Mouse (Mus musculus): ENCODE results near the gene Pilra. TPM values are rescaled to one million over a fixed set of nuclear protein-coding genes. Genes with fewer than 3 reads are reported as not detected.
"Not testable (repeated sequence)": the region's sequence is repeated elsewhere in the genome, so short reads cannot be mapped to it uniquely, and the experiment has no call there.

Pilra gene
- polyA plus RNA-seq (2014; fragmentation: Nextera tagmentation; extraction: Ambion mirVana), result 1.1 and 1.2 TPM in 2 replicates

DNA sequence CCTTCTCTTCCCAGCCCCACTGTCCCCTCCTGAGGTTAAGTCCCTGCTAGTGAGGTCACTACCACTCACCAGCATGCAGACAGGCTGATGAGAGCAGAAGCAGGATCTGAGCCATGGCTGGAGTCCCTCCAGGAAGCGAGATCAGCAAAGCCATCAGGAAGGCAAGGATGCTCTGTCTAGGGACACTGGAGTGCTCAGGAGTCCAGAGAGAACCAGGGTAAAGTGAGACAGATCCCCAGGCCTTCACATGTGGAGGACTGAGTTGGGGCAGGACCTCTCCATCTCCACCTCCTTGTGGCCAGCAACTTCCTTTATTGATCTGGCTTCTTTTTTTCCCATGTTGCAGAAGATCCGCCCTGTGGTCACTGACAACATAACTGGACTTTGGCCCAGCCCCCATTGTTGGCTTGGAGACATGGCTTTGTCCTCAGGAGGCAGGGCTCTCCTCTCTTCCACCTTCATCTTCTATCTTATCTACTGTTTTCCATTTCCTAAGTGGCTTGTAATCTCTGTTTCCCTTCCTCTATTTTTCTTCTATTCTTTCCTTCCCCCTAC, at the start of gene Pilra:
Gene Pilra (minus strand): TSS at position 316 of the 555 bp plus-strand sequence.
- not testable (repeated sequence) for H3K9ac ChIP-seq (ENCODE audit: low read depth, low read length); H3K4me3 ChIP-seq (ENCODE audit: low read length); H3K9me3 ChIP-seq (ENCODE audit: control insufficient read depth, low read length); H3K27ac ChIP-seq (ENCODE audit: low read depth, low read length); ATAC-seq (ENCODE audit: low FRiP score, low TSS enrichment); H3K27me3 ChIP-seq (ENCODE audit: control insufficient read depth, insufficient read depth, low read length); H3K4me1 ChIP-seq (ENCODE audit: control insufficient read depth, insufficient read depth, low read length); H3K4me2 ChIP-seq (replicated peaks; ENCODE audit: low read depth, low read length); H3K36me3 ChIP-seq (ENCODE audit: control insufficient read depth, insufficient read depth, low read length)
- WGBS, result 73% methylated on average over 1 of the region's 2 CpGs

DNA sequence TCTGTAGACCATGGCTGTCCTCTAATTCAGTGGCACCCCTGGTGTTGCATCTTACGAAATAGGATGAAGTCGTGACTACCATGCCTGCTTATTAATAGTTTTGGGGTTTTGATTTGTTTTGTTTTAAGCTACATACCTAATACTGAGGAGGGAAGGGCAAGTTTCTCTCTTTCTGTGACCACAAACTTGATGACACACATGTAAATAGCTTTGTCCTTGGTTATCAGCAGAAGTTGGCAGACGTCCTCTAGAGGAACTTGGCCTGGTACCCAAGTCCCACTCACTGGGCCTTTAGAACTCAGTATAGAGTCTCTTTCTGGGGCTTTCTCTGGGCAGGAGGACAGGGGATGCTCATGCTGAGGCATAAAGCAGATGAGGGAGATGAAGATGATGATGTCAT, 47.3 kb upstream of the Pilra start:
- H3K4me1 ChIP-seq (ENCODE audit: control insufficient read depth, insufficient read depth, low read length), result no peaks in the 10 kb centered on the region
- no peak for ATAC-seq (ENCODE audit: low FRiP score, low TSS enrichment)
- H3K4me2 ChIP-seq (replicated peaks; ENCODE audit: low read depth, low read length), result no peak overlapping the region
- H3K9me3 ChIP-seq (ENCODE audit: control insufficient read depth, low read length), result no peaks in the 10 kb centered on the region
- WGBS, result 86% methylated on average over 3 of the region's 3 CpGs
- no peak overlapping the region for H3K9ac ChIP-seq (ENCODE audit: low read depth, low read length)
- no peaks in the 10 kb centered on the region for H3K27me3 ChIP-seq (ENCODE audit: control insufficient read depth, insufficient read depth, low read length)
- no peak overlapping the region for H3K4me3 ChIP-seq (ENCODE audit: low read length)
- no peaks in the 10 kb centered on the region for H3K36me3 ChIP-seq (ENCODE audit: control insufficient read depth, insufficient read depth, low read length)
- no peak overlapping the region for H3K27ac ChIP-seq (ENCODE audit: low read depth, low read length)

DNA sequence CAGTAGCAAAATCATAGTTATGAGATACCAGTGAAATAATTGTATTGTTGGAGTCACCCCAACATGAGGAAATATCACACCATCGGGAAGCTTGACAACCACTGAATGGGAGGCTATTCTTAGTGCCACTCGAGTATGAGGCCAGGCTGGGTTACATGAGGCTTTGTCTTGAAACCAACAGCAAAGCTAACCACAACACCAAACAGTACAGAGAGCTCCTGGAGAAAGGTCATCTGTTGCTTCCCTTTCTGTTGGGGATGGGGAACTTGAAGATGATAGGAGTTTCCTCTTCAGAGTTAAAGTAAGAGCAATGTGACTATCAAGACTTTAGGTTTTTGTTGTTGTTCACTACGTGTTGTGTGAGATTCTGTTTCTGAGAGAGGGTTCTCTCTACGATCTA, 46.8 kb upstream of the Pilra start:
- Histone ChIP-seq H3K4me1 (ENCODE audit: control insufficient read depth, insufficient read depth, low read length) (no peaks in the 10 kb centered on the region), H3K9me3 (ENCODE audit: control insufficient read depth, low read length) (no peaks in the 10 kb centered on the region), H3K27ac (ENCODE audit: low read depth, low read length) (no peak overlapping the region), H3K4me2 (replicated peaks; ENCODE audit: low read depth, low read length) (no peak overlapping the region), H3K27me3 (ENCODE audit: control insufficient read depth, insufficient read depth, low read length) (no peaks in the 10 kb centered on the region), H3K4me3 (ENCODE audit: low read length) (no peak overlapping the region), H3K36me3 (ENCODE audit: control insufficient read depth, insufficient read depth, low read length) (no peaks in the 10 kb centered on the region), H3K9ac (ENCODE audit: low read depth, low read length) (no peak overlapping the region)
- ATAC-seq (ENCODE audit: low FRiP score, low TSS enrichment), result no peak
- 89% methylated on average over 4 of the region's 4 CpGs for WGBS

DNA sequence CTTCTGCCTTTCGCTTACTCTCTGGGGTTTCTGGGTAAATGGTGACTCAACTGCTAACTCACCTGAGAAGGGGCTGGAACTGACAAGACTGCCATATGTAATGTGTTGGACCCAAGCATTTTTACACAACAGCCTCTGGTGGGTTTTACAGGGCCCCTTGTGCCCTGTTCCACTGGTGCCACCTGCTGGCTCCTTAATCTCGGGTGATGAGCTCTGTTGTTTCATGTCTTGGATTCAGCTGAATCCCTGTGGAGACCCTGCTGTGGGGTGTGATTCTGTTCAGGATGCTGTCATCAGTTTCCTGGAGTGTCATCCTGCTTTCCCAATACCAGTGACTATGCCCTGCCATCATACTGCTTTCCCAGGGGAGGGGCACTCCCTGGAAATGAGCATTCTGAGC, 41.8 kb upstream of the Pilra start:
- Histone ChIP-seq H3K27ac (ENCODE audit: low read depth, low read length) (no peak overlapping the region), H3K4me1 (ENCODE audit: control insufficient read depth, insufficient read depth, low read length) (no peaks in the 10 kb centered on the region), H3K36me3 (ENCODE audit: control insufficient read depth, insufficient read depth, low read length) (no peaks in the 10 kb centered on the region), H3K27me3 (ENCODE audit: control insufficient read depth, insufficient read depth, low read length) (no peaks in the 10 kb centered on the region), H3K9me3 (ENCODE audit: control insufficient read depth, low read length) (no peaks in the 10 kb centered on the region), H3K4me2 (replicated peaks; ENCODE audit: low read depth, low read length) (no peak overlapping the region), H3K4me3 (ENCODE audit: low read length) (no peak overlapping the region), H3K9ac (ENCODE audit: low read depth, low read length) (no peak overlapping the region)
- no peak for ATAC-seq (ENCODE audit: low FRiP score, low TSS enrichment)
- WGBS, result 57% methylated on average over 2 of the region's 2 CpGs

DNA sequence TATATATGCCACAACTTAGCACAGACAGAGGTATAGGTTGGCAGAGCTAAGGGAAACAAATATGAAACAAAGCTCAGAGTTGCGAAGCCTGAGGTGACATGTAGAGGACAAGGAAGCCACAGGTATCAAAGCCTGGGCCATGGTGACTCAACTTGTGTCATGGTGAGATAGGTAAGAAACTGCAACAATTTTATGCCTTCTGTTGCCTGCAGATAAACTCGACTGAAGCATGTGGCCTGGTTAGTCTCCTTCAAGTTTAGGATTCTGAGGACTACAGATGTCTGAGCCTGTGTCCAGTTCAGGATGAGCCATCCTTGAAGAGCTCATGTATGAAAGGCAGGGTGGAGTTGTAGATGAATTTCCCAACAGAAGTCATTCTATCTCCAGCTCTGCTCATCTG, 39.0 kb upstream of the Pilra start:
- H3K36me3 ChIP-seq (ENCODE audit: control insufficient read depth, insufficient read depth, low read length), result no peaks in the 10 kb centered on the region
- H3K4me3 ChIP-seq (ENCODE audit: low read length), result no peak overlapping the region
- ATAC-seq (ENCODE audit: low FRiP score, low TSS enrichment), result no peak
- H3K4me1 ChIP-seq (ENCODE audit: control insufficient read depth, insufficient read depth, low read length), result no peaks in the 10 kb centered on the region
- no peaks in the 10 kb centered on the region for H3K27me3 ChIP-seq (ENCODE audit: control insufficient read depth, insufficient read depth, low read length)
- H3K27ac ChIP-seq (ENCODE audit: low read depth, low read length), result no peak overlapping the region
- H3K4me2 ChIP-seq (replicated peaks; ENCODE audit: low read depth, low read length), result no peak overlapping the region
- 88% methylated on average over 2 of the region's 2 CpGs for WGBS
- no peaks in the 10 kb centered on the region for H3K9me3 ChIP-seq (ENCODE audit: control insufficient read depth, low read length)
- H3K9ac ChIP-seq (ENCODE audit: low read depth, low read length), result no peak overlapping the region

DNA sequence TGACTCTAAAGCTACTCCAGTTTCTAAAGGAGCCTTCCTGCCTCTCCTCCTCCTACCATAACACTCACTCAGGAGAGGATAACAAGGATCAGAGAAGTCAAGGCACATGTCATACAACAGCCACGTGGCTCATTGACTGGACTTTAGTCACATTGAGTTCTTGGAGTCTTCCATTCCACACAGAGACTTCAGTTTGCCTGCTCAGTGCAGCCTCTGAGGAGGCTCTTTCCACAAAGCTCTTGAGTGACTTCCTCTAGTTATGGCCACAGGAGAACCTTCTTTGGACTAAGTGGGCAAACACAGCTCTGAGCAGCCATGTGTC, 36.3 kb upstream of the Pilra start:
- WGBS, result 44% methylated on average over 1 of the region's 1 CpGs
- ATAC-seq (ENCODE audit: low FRiP score, low TSS enrichment), result not testable (repeated sequence)

DNA sequence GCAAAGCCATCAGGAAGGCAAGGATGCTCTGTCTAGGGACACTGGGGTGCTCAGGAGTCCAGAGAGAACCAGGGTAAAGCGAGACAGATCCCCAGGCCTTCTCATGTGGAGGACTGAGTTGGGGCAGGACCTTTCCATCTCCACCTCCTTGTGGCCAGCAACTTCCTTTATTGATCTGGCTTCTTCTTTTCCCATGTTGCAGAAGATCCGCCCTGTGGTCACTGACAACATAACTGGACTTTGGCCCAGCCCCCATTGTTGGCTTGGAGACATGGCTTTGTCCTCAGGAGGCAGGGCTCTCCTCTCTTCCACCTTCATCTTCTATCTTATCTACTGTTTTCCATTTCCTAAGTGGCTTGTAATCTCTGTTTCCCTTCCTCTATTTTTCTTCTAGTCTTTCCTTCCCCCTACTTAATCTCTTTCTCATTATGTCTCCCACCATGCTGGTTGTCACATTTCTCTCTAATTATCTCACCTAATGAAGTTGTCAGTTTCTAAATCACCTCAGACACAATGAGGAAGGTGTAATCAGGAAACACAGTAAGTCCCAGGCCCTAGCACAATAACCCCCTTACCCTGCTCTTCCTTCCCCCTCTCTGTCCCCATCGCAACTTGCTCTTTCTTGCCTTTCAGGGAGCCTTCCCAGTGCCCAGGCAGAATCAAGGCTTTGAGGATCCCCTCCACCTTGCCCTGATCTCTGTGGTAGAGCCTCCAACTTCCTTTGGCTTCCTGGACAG, 35.7 kb upstream of the Pilra start, which contains the start of gene Pilrb2:
Gene Pilrb2 (minus strand): TSS at position 172 of the 737 bp plus-strand sequence.
- H3K4me3 ChIP-seq (ENCODE audit: low read length); H3K36me3 ChIP-seq (ENCODE audit: control insufficient read depth, insufficient read depth, low read length); H3K27ac ChIP-seq (ENCODE audit: low read depth, low read length); H3K9me3 ChIP-seq (ENCODE audit: control insufficient read depth, low read length); ATAC-seq (ENCODE audit: low FRiP score, low TSS enrichment); H3K4me2 ChIP-seq (replicated peaks; ENCODE audit: low read depth, low read length); H3K27me3 ChIP-seq (ENCODE audit: control insufficient read depth, insufficient read depth, low read length); H3K4me1 ChIP-seq (ENCODE audit: control insufficient read depth, insufficient read depth, low read length); H3K9ac ChIP-seq (ENCODE audit: low read depth, low read length): not testable (repeated sequence)
- WGBS, result 81% methylated on average over 2 of the region's 3 CpGs

More for the DNA sequence above, 36.3 kb upstream of the Pilra start:
- not testable (repeated sequence) for H3K4me2 ChIP-seq (replicated peaks; ENCODE audit: low read depth, low read length); H3K9ac ChIP-seq (ENCODE audit: low read depth, low read length); H3K27me3 ChIP-seq (ENCODE audit: control insufficient read depth, insufficient read depth, low read length); H3K4me3 ChIP-seq (ENCODE audit: low read length); H3K27ac ChIP-seq (ENCODE audit: low read depth, low read length); H3K9me3 ChIP-seq (ENCODE audit: control insufficient read depth, low read length); H3K36me3 ChIP-seq (ENCODE audit: control insufficient read depth, insufficient read depth, low read length); H3K4me1 ChIP-seq (ENCODE audit: control insufficient read depth, insufficient read depth, low read length)

DNA sequence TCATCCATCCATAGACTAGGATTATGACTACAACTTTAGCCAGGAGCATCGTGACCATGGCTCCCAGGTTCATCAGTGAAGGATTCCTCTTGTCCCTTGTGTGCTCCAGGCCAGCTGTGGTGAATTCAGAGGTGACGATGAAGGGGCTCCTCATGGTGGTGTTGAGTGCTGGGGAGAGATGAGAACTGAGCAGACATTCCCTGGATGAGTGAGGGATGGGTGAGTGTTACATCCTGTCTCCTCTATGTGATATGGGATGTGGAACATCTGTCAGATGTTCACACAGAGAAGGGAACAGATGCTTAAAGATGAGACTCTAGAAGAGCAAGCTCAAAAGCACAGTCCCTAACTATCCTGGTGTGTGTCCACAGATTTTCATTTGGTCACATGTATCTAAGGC, 32.5 kb upstream of the Pilra start:
- not testable (repeated sequence) for H3K36me3 ChIP-seq (ENCODE audit: control insufficient read depth, insufficient read depth, low read length); H3K4me3 ChIP-seq (ENCODE audit: low read length); H3K9me3 ChIP-seq (ENCODE audit: control insufficient read depth, low read length); H3K9ac ChIP-seq (ENCODE audit: low read depth, low read length); H3K27me3 ChIP-seq (ENCODE audit: control insufficient read depth, insufficient read depth, low read length); H3K4me1 ChIP-seq (ENCODE audit: control insufficient read depth, insufficient read depth, low read length); ATAC-seq (ENCODE audit: low FRiP score, low TSS enrichment); H3K27ac ChIP-seq (ENCODE audit: low read depth, low read length); H3K4me2 ChIP-seq (replicated peaks; ENCODE audit: low read depth, low read length)
- 80% methylated on average over 2 of the region's 2 CpGs for WGBS

DNA sequence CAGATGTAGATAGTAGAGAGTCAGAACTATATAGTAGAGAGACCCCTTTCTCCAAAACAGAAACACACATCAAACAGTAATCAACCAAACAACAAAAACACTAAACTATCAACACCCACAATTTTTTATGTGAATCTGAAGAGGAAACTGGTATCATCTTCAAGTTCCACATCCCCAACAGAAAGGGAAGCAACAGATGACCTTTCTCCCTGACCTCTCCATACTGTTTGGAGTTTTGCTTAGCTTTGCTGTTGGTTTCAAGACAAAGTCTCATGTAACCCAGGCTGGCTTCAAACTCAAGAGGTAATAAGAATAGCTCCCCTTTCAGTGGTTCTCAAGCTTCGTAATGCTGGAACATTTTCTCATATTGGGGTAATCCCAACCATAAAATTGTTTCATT, 27.9 kb upstream of the Pilra start:
- not testable (repeated sequence) for H3K27ac ChIP-seq (ENCODE audit: low read depth, low read length); H3K4me2 ChIP-seq (replicated peaks; ENCODE audit: low read depth, low read length); H3K27me3 ChIP-seq (ENCODE audit: control insufficient read depth, insufficient read depth, low read length); H3K9me3 ChIP-seq (ENCODE audit: control insufficient read depth, low read length); H3K4me1 ChIP-seq (ENCODE audit: control insufficient read depth, insufficient read depth, low read length); H3K36me3 ChIP-seq (ENCODE audit: control insufficient read depth, insufficient read depth, low read length); ATAC-seq (ENCODE audit: low FRiP score, low TSS enrichment); H3K4me3 ChIP-seq (ENCODE audit: low read length); H3K9ac ChIP-seq (ENCODE audit: low read depth, low read length)
- 91% methylated on average over 1 of the region's 1 CpGs for WGBS
